ENCODE assay signal across 17 mouse cellular contexts in genomic region chr9:44900402-44900801, GRCm38 (mm10). TPM values are rescaled to one million over a fixed set of nuclear protein-coding genes. Genes with fewer than 3 reads are reported as not detected.
DNase-seq lines count a peak whose midpoint lies in the region; ATAC-seq lines count a peak whose summit lies in the region.
"Had no signal": no experiment of that assay in that cellular context is flagged by ENCODE, and none has a peak within 500 bp of the region (broad histone marks: within the 10 kb centered on the region; RNA-seq: fewer than 3 reads in every experiment).

No protein-coding gene starts in this region.

- H3K4me1 ChIP-seq in kidney, embryonic 15.5 days, result no peaks in the 10 kb centered on the region
- H3K4me1 ChIP-seq: limb, embryonic 13.5 days; stomach, embryonic 15.5 days had no signal

- no peak overlapping the region for H3K4me2 ChIP-seq in kidney, embryonic 15.5 days
- H3K4me2 ChIP-seq: embryonic facial prominence, embryonic 13.5 days; heart, embryonic 15.5 days; hindbrain, embryonic 14.5 days; limb, embryonic 13.5 days; stomach, embryonic 15.5 days had no signal

- H3K27ac ChIP-seq in kidney, embryonic 15.5 days, result no peak overlapping the region
- H3K27ac ChIP-seq: embryonic facial prominence, embryonic 13.5 days; heart, embryonic 15.5 days; hindbrain, embryonic 14.5 days; limb, embryonic 13.5 days; stomach, embryonic 15.5 days had no signal

- no peaks in the 10 kb centered on the region for H3K36me3 ChIP-seq in kidney, embryonic 15.5 days
- no peaks in the 10 kb centered on the region for H3K36me3 ChIP-seq in splenic B cell, adult 2 months (ENCODE audit: control insufficient read depth, insufficient read depth, low read length, poor library complexity, severe bottlenecking)
- H3K36me3 ChIP-seq: embryonic facial prominence, embryonic 13.5 days; heart, embryonic 15.5 days; limb, embryonic 13.5 days; stomach, embryonic 15.5 days had no signal

- no peaks in the 10 kb centered on the region for H3K27me3 ChIP-seq in kidney, embryonic 15.5 days
- no peaks in the 10 kb centered on the region for H3K27me3 ChIP-seq in splenic B cell, adult 2 months (ENCODE audit: control insufficient read depth, insufficient read depth, low read length, poor library complexity, severe bottlenecking)
- H3K27me3 ChIP-seq: embryonic facial prominence, embryonic 13.5 days; heart, embryonic 15.5 days; stomach, embryonic 15.5 days had no signal

- H3K9me3 ChIP-seq in kidney, embryonic 15.5 days (replicated peaks), result no peaks in the 10 kb centered on the region
- H3K9me3 ChIP-seq: embryonic facial prominence, embryonic 13.5 days; G1E; heart, embryonic 15.5 days; limb, embryonic 13.5 days; stomach, embryonic 15.5 days had no signal

- no peak for ATAC-seq in CD4-positive, CD25-positive, alpha-beta regulatory T cell, adult 4 months
- ATAC-seq in kidney, embryonic 15.5 days (replicated peaks; ENCODE audit: low FRiP score), result no peak

- 68% methylated on average over 4 of the region's 4 CpGs for WGBS in kidney, embryonic 15.5 days

- H3K4me3 ChIP-seq in kidney, embryonic 15.5 days (replicated peaks), result no peak overlapping the region
- H3K4me3 ChIP-seq: embryonic facial prominence, embryonic 13.5 days; heart, embryonic 15.5 days; limb, embryonic 13.5 days; myocyte; stomach, embryonic 15.5 days had no signal

- peak; percentile 48 for DNase-seq in CD4-positive, CD25-positive, alpha-beta regulatory T cell, adult 2 months (ENCODE audit: low read depth, low spot score)
- DNase-seq in kidney, adult 9 months, result peak; percentile 38
- DNase-seq in lung, postnatal 10 days, result peak; percentile 8
- DNase-seq in lung, postnatal 25 days (ENCODE audit: low spot score), result no peak
- DNase-seq in splenic B cell, adult 2 months (ENCODE audit: low read depth, low spot score), result peak; percentile 46
- DNase-seq in gastrocnemius, postnatal 36 days, result no peak
- DNase-seq: cerebellum, adult 9-11 months; right cerebral cortex, postnatal 4 days had no signal

- no peak overlapping the region for H3K9ac ChIP-seq in kidney, embryonic 15.5 days
- H3K9ac ChIP-seq: embryonic facial prominence, embryonic 13.5 days; heart, embryonic 15.5 days; hindbrain, embryonic 14.5 days; limb, embryonic 13.5 days; stomach, embryonic 15.5 days had no signal

- intact Hi-C loops in gastrocnemius, postnatal 36 days (cut with DNase I), result no loop called here

RNA-seq across cellular contexts. Expression of gene Kmt2a, which starts 19.3 kb away (rescaled TPM):
- 10 to 100 TPM; 34.7 to 41.1 TPM for polyA plus RNA-seq in CD4-positive, CD25-positive, alpha-beta regulatory T cell, adult 4 months (2017; shearing (Covaris generic))
- 14.6 and 16.3 TPM in 2 replicates for polyA plus RNA-seq in kidney, embryonic 15.5 days (2015; fragmentation: Nextera tagmentation; extraction: Ambion mirVana)
- 10 to 100 TPM; 12.5 to 12.8 TPM for total RNA-seq in gastrocnemius, postnatal 36 days (2021)

RNA-seq across cellular contexts. Expression of gene Atp5l, which starts 20.1 kb away (rescaled TPM):
- 100 to 1,000 TPM; 416 to 524 TPM for polyA plus RNA-seq in CD4-positive, CD25-positive, alpha-beta regulatory T cell, adult 4 months (2017; shearing (Covaris generic))
- 714 and 843 TPM in 2 replicates for polyA plus RNA-seq in kidney, embryonic 15.5 days (2015; fragmentation: Nextera tagmentation; extraction: Ambion mirVana)
- total RNA-seq in gastrocnemius, postnatal 36 days (2021), result 100 to 1,000 TPM; 659 to 699 TPM

Comparison
In these comparisons a context has a peak if more than half of its experiments do, and no peak if none do; other contexts are left out.
1. DNase-seq: peak in CD4-positive, CD25-positive, alpha-beta regulatory T cell, adult 2 months (single experiment), kidney, adult 9 months (single experiment), lung, postnatal 10 days (single experiment) and splenic B cell, adult 2 months (single experiment); none in lung, postnatal 25 days (single experiment) and gastrocnemius, postnatal 36 days (0 of 2).